Mouse (Mus musculus): ENCODE data around the gene Cpa5. TPM values are rescaled to one million over a fixed set of nuclear protein-coding genes. Genes with fewer than 3 reads are reported as not detected.
A peak's percentile ranks its signal among the peaks of the same experiment; 100 is the strongest.

The Cpa5 gene
- polyA plus RNA-seq, 1 experiment from 2014 or later = 0.97 TPM

DNA sequence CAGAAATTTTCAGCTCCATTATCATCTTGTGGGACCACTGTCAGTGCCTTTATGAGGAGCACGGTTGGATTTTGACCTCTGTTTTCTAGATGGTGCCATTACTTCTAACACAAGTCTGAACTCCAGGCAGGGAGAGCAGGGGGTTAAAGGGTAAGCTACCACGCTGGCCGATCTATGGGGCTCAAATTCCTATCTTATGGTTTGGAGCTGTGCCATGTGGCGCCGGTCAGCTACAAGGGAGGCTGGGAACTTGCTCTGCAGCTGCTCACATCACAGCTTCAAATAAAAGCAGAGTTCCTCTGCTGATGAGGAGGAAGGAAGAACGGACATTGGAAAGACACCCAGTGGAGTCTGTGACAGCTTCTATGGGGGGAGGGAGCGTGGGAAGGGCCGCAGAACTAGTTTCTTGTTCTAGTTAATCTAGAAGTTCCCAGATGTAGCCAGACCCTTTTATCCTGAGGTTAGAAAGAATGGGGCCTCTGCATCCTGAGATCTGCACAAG is 24.6 kb downstream of the Cpa5 start:
- H3K4me3 ChIP-seq = no peak overlapping the region
- WGBS = 38% methylated on average over 8 of the region's 8 CpGs
- H3K9me3 ChIP-seq = no peaks in the 10 kb centered on the region
- peaks cover 49% of the 10 kb centered on the region for H3K4me1 ChIP-seq
- H3K27ac ChIP-seq = peak overlapping the region; percentile 88
- H3K27me3 ChIP-seq (ENCODE audit: insufficient read depth, poor library complexity, severe bottlenecking) = no peaks in the 10 kb centered on the region
- DNase-seq (ENCODE audit: low spot score) = no peak
- H3K36me3 ChIP-seq = 0 out of 2 replicates have a peak, but pooled peaks cover 2% of the 10 kb centered on the region

DNA sequence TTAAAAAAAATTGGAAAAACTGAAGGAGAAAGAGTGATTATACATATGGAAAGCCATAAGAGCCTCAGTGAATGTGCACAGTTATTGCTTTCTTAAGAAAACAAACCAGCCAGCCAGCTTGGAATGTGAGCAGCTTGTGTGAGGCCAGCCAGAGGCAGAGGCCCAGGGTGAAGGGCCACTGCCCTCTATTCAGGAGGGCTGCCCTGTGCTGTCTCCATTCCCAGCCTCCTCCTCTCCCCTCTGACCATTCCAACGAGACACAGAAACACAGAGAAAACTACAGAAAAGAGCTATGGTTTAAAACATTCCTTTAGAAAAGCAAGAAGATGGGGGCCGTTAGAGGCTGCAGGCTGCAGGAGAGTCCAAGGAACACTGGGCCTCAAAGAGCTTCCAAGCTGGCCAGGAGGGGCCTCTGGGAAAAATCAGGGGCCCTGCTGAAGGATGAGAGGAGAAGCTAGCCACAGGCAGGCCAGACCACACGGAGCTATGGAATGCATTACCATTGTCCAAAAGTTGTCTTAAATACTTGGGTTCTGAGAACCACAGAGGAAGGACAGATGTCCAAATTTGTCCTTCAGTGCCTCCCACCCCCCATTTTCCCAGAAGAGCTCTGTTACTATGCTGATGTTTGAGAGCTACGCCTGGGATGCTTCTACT is 25.5 kb downstream of the Cpa5 start:
- WGBS = 47% methylated on average over 4 of the region's 4 CpGs
- peaks cover 50% of the 10 kb centered on the region for H3K4me1 ChIP-seq
- DNase-seq (ENCODE audit: low spot score) = no peak
- H3K4me3 ChIP-seq = no peak overlapping the region
- 0 out of 2 replicates have a peak, but pooled peaks cover 2% of the 10 kb centered on the region for H3K36me3 ChIP-seq
- H3K27ac ChIP-seq = peak overlapping the region; percentile 88
- no peaks in the 10 kb centered on the region for H3K9me3 ChIP-seq
- no peaks in the 10 kb centered on the region for H3K27me3 ChIP-seq (ENCODE audit: insufficient read depth, poor library complexity, severe bottlenecking)

DNA sequence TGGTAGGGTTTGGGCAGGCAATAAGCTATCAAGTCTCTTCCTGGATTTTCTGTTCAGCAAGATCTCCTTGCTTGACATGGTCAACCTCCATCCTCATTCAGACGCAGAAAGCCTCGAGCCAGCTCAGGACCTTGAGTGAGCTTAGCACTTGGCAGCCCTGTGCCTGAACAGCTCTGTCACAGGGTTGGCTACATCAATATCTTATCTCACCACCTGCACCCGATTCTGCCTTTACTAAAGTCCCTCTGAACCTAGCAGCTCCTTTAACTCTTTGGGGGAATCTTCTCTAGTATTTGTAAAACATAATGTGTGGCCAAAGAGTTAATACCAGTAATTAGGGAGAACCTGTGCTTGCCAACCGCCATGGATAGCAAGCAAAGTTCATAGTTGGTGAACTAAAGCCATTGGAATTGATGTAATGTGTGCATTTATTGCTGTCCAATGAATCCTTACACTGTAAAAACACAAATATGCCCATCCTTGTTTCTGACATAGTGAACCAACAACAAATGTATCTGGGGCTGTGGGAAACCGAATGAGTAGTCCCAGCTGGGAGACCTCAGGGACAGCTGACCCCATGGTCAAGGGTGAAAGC is 28.0 kb downstream of the Cpa5 start, which contains the start of gene Cpa1:
TSS of gene Cpa1 (plus strand) at position 545 of the 595 bp plus-strand sequence.
- Histone ChIP-seq H3K4me1 (peaks cover 62% of the 10 kb centered on the region), H3K27ac (peak within 1 kb of the TSS; percentile 75), H3K36me3 (0 out of 2 replicates have a peak, but pooled peaks cover 2% of the 10 kb centered on the region), H3K27me3 (ENCODE audit: insufficient read depth, poor library complexity, severe bottlenecking) (no peaks in the 10 kb centered on the region), H3K9me3 (no peaks in the 10 kb centered on the region), H3K4me3 (no peak within 1 kb of the TSS)
- WGBS = 53% methylated on average over 5 of the region's 5 CpGs
- no peak for DNase-seq (ENCODE audit: low spot score)

DNA sequence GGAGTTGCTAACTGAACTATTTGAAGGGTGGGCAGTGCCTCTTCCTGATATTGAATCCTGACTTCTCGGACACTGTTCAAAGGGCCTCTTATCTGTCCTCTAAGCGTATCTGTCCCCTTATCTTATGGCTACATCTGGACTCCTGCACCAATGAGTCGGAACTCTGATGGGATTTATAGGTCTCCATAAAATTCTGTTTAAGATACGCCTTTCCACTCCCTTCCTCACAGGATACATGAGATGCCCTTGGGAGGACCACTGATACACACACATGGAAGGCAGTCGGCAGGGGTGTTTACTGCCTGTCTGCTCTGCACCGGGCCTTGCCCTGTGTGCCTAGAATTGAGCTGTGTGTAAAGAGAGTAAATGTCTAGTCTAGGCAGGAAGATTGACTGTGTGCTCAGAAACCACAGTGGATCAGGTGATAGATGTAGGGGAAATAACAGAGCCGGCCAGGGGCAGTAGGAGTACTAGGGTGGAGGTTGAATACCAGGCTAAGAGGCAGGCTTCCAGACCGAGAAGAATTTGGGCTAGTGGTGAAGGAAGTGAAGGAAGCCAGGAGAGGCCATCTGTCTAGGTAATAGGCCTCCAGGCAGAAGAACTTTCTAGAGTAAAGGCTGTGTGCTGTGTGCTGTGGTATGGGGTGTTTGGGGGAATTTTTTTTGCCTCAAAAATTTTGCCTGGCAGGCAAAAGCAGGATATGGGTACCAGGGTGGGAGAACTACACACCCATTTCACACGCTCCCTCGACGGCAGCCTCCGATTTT is 33.1 kb downstream of the Cpa5 start:
- peaks cover 42% of the 10 kb centered on the region for H3K4me1 ChIP-seq
- H3K36me3 ChIP-seq = 0 out of 2 replicates have a peak, but pooled peaks cover 2% of the 10 kb centered on the region
- DNase-seq (ENCODE audit: low spot score) = no peak
- WGBS = 67% methylated on average over 12 of the region's 12 CpGs
- H3K27me3 ChIP-seq (ENCODE audit: insufficient read depth, poor library complexity, severe bottlenecking) = no peaks in the 10 kb centered on the region
- H3K4me3 ChIP-seq = no peak overlapping the region
- H3K27ac ChIP-seq = peak overlapping the region; percentile 42; the same call in 1 of the 2 replicates
- H3K9me3 ChIP-seq = no peaks in the 10 kb centered on the region

DNA sequence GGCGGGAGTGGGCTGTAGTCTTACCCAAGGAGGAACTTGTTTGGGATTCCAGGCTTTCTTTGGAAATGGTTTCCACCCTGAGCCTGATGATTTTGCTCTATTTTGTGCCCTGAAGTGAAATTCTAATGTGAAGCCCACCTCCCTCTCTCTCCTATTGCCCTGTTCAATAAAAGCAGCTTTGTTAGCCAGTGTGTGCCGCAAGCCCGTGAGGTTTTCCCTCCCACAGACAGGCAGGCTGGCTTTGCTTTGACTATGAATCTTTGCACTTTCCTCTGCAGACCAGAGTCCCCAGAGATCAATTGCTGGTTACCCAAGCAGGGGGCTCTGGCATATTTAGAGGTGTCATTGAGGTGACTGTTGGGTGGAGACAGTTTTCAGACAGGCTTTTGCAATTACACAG is 33.7 kb downstream of the Cpa5 start:
- 0 out of 2 replicates have a peak, but pooled peaks cover 2% of the 10 kb centered on the region for H3K36me3 ChIP-seq
- no peaks in the 10 kb centered on the region for H3K27me3 ChIP-seq (ENCODE audit: insufficient read depth, poor library complexity, severe bottlenecking)
- WGBS = 80% methylated on average over 3 of the region's 3 CpGs
- H3K4me3 ChIP-seq = no peak overlapping the region
- H3K27ac ChIP-seq = peak overlapping the region; percentile 42; the same call in 1 of the 2 replicates
- H3K9me3 ChIP-seq = no peaks in the 10 kb centered on the region
- no peak for DNase-seq (ENCODE audit: low spot score)
- H3K4me1 ChIP-seq = peaks cover 41% of the 10 kb centered on the region

DNA sequence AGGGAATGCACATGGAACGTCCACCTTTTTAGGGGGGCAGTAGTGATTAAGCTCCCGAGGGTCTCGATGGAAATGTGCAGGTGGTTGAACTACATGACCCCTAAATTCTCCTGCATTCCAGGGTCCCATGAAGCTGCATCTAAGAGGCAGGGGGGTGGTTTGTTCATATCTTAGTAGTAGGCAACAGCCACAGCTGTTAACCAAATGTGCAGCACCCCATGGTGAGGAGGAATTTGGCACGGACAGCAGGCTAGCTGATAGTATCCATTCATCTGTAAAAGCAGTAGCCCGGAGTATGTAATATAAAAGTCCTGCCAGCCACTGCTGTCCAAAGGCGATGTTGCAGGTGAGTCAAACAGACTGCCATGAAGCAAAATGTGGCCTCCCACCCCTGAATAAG is 34.6 kb downstream of the Cpa5 start:
- Histone ChIP-seq H3K4me1 (peaks cover 38% of the 10 kb centered on the region), H3K27me3 (ENCODE audit: insufficient read depth, poor library complexity, severe bottlenecking) (no peaks in the 10 kb centered on the region), H3K36me3 (no peaks in the 10 kb centered on the region), H3K27ac (no peak overlapping the region), H3K9me3 (no peaks in the 10 kb centered on the region), H3K4me3 (no peak overlapping the region)
- DNase-seq (ENCODE audit: low spot score) = no peak
- 81% methylated on average over 6 of the region's 6 CpGs for WGBS

DNA sequence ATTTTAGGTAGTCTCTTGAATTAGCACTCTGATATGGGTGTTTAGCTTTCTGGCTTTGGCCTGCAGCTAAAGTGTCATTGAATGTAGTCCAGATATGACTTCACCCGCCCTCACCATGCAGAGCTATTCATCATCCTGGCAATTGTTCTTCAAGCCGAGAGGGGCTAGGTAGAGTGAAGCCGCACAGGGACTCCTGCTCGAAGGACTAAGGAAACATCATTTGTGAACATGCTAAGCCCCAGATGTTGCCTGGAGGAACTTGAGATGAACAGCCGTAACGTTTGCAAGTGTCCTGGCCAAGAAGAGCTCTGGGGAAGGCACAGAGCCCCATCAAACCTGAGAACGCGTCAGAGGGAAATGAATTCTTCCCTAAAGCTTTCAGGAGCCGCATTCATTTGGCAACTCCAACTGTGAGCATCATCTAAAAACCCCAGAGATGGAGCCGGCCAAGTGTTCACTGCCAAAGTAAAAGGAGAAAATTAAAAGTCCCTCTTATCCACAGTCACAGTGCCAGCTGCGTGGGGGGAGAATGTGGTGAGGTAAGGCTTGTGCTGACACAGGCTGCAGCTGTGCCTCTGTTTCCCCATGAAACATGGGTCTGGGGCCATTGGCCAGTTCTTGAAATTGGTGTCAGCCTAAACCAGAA is 39.0 kb downstream of the Cpa5 start:
- H3K27me3 ChIP-seq (ENCODE audit: insufficient read depth, poor library complexity, severe bottlenecking) = no peaks in the 10 kb centered on the region
- peak overlapping the region; percentile 23; the same call in 1 of the 2 replicates for H3K27ac ChIP-seq
- DNase-seq (ENCODE audit: low spot score) = no peak
- no peak overlapping the region for H3K4me3 ChIP-seq
- 80% methylated on average over 11 of the region's 11 CpGs for WGBS
- H3K9me3 ChIP-seq = no peaks in the 10 kb centered on the region
- peaks cover 15% of the 10 kb centered on the region for H3K4me1 ChIP-seq
- no peaks in the 10 kb centered on the region for H3K36me3 ChIP-seq

DNA sequence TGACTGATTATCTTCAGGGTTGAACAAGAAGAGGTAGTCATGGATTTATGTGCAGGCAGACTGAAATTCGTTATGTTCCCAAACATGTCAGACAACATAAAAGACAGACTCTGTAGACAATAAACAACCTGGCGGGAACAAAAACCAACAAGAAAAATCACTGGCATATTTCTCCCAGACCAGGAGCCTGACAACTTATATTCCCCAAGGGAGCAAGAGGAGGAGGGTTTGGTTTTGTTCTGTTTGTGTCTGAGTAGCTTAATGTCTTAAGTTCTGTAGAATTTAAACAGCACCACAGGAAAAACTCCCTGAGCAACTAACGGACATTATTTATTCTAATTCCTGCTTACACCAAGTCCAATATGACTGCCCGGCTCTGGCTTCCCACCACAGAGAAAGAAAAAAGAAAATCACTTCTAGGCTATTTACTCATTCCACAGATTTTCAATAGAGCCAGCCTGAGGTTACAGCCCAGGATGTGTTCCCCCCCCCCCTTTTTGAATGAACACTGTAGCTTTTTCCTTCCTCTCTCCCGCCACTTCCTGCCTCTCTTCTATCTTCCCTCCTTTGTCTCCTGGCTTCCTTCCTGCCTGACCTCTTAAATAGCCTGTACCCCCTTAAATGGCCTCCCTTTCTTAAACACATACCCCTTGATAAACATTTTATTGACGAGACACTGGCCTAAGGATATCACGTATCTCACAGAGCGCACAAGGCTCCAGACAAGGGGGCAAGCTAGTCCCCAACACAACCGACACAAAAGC is 41.8 kb downstream of the Cpa5 start:
- H3K27ac ChIP-seq = peak overlapping the region; percentile 75
- no peak overlapping the region for H3K4me3 ChIP-seq
- no peaks in the 10 kb centered on the region for H3K36me3 ChIP-seq
- H3K4me1 ChIP-seq = peaks cover 35% of the 10 kb centered on the region
- no peaks in the 10 kb centered on the region for H3K9me3 ChIP-seq
- H3K27me3 ChIP-seq (ENCODE audit: insufficient read depth, poor library complexity, severe bottlenecking) = no peaks in the 10 kb centered on the region
- 50% methylated on average over 9 of the region's 9 CpGs for WGBS
- DNase-seq (ENCODE audit: low spot score) = no peak

DNA sequence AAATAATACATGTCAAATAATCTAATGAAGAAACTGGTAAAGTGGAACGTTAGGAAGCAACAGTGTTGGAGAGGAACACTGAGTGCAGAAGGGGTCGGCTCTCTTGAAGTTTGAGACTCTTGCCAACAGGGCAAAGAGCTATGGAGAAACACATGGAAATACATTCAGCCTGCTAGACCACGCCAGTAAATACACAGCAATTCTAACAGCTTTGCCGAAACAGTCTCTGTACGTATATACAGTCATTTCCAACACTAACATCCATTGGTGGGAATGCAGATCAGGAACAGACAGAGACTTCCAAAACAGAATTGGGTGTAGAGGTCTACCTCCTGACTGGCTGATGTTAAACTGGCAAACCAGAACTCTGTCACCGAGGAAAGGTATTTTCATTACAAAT is 42.7 kb downstream of the Cpa5 start:
- H3K27me3 ChIP-seq (ENCODE audit: insufficient read depth, poor library complexity, severe bottlenecking) = no peaks in the 10 kb centered on the region
- WGBS = 83% methylated on average over 6 of the region's 6 CpGs
- H3K36me3 ChIP-seq = peaks cover 2% of the 10 kb centered on the region; the same call in 1 of the 2 replicates
- H3K4me1 ChIP-seq = peaks cover 36% of the 10 kb centered on the region
- no peaks in the 10 kb centered on the region for H3K9me3 ChIP-seq
- H3K4me3 ChIP-seq = no peak overlapping the region
- H3K27ac ChIP-seq = peak overlapping the region; percentile 75
- no peak for DNase-seq (ENCODE audit: low spot score)

DNA sequence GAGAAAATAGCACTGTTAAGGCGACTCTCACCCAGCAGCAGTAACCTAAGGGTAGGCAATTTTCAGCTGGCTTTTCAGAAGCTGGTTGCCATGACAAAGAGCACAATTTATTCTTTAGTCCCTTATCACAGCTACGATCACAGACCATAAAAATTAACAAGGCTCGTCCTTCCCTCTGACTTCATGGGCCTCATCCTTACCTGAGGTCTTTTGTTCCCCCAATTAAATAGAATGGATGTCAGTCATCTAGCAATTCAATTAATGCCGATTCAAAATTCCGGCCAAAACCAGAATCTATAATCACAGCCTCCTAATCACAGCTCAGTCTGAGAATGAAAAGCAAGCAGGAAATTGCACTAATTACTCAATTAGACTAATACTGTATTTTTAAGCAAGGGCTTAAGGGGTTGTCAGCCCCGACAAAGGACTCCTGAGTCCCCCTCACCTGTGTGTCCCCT is 43.6 kb downstream of the Cpa5 start:
- H3K27me3 ChIP-seq (ENCODE audit: insufficient read depth, poor library complexity, severe bottlenecking) = no peaks in the 10 kb centered on the region
- 79% methylated on average over 6 of the region's 6 CpGs for WGBS

DNA sequence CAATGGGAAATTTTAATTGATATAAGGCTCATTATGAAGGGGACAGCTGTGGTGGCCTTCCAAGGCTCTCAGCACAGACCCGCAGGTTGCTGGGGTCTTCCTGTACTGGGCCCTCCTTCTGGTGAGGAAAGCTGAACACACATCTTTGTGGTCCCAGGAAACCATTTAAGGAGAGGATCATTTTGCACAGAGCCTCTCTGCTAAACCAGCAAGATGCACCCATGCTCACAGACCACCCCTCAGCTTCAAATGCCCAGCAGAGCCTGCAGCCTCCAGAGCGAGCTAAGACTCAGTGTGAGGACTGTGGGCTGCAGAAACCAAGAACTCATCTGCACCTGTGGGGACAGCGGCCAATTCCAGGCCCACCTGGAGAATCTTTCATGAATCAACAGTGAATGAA is 44.1 kb downstream of the Cpa5 start:
- 82% methylated on average over 3 of the region's 3 CpGs for WGBS
- Histone ChIP-seq H3K27me3 (ENCODE audit: insufficient read depth, poor library complexity, severe bottlenecking) (no peaks in the 10 kb centered on the region), H3K36me3 (peaks cover 8% of the 10 kb centered on the region; the same call in 1 of the 2 replicates), H3K27ac (peak overlapping the region; percentile 75), H3K9me3 (no peaks in the 10 kb centered on the region), H3K4me1 (peaks cover 31% of the 10 kb centered on the region), H3K4me3 (no peak overlapping the region)
- no peak for DNase-seq (ENCODE audit: low spot score)

More for the DNA sequence above, 43.6 kb downstream of the Cpa5 start:
- no peak for DNase-seq (ENCODE audit: low spot score)
- peaks cover 36% of the 10 kb centered on the region for H3K4me1 ChIP-seq
- peak overlapping the region; percentile 75; the same call in 1 of the 2 replicates for H3K27ac ChIP-seq
- H3K4me3 ChIP-seq = no peak overlapping the region
- peaks cover 8% of the 10 kb centered on the region; the same call in 1 of the 2 replicates for H3K36me3 ChIP-seq
- H3K9me3 ChIP-seq = no peaks in the 10 kb centered on the region

DNA sequence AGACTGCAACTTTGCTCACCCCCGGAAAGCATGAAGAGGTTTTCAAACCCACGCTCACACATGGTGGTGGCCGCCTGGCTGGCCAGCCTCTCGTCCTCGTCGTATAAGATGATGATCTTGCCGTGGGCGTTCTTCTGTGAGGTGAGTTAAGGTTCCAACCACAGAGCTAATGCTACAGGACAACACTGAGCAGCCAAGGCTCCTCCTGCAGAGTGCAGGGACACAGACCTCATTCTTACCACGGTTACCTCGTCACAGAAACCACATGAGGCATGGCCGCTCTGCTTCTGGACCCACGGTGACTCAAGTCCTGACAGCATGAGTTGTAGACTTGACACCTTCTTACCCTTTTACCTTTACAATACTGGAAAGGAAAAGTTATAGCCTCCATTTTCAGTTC is 46.5 kb downstream of the Cpa5 start:
- peak overlapping the region; percentile 19; the same call in 1 of the 2 replicates for H3K27ac ChIP-seq
- no peaks in the 10 kb centered on the region for H3K27me3 ChIP-seq (ENCODE audit: insufficient read depth, poor library complexity, severe bottlenecking)
- H3K9me3 ChIP-seq = no peaks in the 10 kb centered on the region
- H3K4me1 ChIP-seq = peaks cover 33% of the 10 kb centered on the region
- DNase-seq (ENCODE audit: low spot score) = no peak
- WGBS = 90% methylated on average over 12 of the region's 12 CpGs
- no peak overlapping the region for H3K4me3 ChIP-seq
- H3K36me3 ChIP-seq = peaks cover 8% of the 10 kb centered on the region; the same call in 1 of the 2 replicates

All from heart, embryonic 10.5 days (tissue).